Mouse (Mus musculus) spleen, postnatal 4 days (tissue): ENCODE measurements around the gene Ugt1a7c.

Experiments used
- DNase-seq, 2 experiments: peaks; one replicate each; pipeline ENCODE4 v3.0.0; 2022; ENCODE audit warnings: low spot score in 2 of 2

Gene Ugt1a7c

GRCm38 (mm10) chr1:88260114-88260513 is 165.3 kb downstream of the Ugt1a7c start:
- peak; percentile 58 to 87 for DNase-seq

GRCm38 (mm10) chr1:88260604-88261377 is 165.9 kb downstream of the Ugt1a7c start:
- DNase-seq: no peak

DNA sequence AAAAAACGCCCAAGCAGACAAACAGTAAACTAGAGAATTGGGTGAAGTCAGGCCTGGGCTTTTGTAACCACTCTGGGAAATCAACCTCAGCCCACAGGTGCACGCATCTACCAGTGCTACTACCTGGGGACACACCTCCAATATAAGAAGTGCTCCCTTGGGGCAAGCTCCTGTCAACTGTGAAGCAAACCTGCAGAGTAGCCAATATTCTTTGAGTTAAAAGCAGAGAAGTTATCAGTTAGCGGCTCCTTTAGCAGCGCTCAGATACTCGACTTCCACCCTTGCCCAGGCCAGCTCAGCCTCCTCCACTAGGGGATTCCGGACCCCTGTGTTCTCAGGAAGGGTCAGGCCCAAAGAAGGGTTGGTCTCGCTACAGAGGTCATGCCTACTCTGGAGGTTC is 166.8 kb downstream of the Ugt1a7c start:
- no peak for DNase-seq

DNA sequence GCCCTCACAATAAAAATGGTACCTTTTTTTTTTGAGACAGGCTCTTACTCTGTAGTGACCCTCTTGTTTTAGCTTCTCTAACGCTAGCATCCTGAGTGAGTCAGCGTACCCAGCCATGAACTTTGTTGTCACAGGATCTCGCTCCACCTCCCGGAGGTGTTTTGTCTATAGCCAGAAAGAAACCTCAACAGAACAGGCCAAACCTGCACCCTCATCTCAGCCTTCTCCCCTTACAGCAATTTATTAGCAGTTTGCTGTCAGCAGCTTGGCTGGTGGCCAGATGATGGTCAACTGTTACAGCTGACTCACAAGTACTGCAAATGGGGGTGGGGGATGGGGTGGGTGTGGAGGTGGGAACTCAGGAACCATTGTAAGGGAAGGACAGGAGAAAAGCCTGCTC is 167.4 kb downstream of the Ugt1a7c start:
- DNase-seq: no peak

GRCm38 (mm10) chr1:88262961-88263360 is 168.1 kb downstream of the Ugt1a7c start:
- no peak for DNase-seq

DNA sequence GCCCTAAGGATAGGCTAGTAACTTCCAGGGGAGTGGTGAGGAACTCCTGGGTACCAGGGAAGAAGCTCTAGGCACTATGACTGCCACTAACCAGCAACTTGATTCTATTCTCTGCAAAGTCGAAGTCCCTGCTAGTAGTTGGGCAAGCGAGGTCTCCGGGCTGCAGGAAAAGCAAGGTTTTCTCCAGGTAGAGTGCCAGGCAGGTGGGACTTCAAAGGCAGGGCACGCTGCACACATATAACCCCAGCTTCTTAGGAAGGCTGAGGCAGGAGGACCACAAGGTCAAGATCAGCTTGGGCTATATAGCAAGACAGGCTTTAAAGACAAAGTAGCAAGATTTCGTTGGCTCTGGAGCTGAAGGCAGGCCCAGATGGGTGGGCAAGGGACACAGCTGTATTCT is 168.9 kb downstream of the Ugt1a7c start:
- DNase-seq: no peak

DNA sequence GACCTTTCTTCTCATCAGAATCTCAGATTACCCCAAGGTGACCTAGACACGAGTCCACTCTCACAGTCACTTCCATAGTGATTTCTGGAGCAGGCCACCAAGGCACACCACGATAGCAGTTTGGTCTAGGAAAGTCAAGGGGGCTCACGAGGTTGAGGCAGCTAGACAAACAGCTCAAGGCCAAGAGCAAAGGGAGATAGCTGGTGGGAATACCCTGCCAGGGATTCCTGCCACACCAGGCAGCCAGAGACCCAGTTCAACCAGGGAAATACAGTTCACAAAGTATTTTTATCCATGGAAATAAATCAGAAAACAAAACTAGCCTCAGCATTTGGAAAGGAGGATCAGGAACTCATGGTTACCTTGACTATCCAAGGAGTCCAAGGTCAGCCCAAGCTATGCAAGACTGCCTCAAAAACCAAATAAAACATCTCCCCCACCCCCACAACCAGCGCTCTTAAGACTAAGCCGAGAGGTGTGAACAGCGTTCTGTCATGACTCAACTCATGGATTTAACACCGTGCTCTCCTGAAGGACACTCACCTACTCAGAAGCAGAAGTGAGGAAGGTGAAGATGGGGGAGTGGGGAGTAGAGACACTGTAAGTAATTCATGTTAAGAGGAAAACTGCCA is 169.5 kb downstream of the Ugt1a7c start:
- no peak for DNase-seq

DNA sequence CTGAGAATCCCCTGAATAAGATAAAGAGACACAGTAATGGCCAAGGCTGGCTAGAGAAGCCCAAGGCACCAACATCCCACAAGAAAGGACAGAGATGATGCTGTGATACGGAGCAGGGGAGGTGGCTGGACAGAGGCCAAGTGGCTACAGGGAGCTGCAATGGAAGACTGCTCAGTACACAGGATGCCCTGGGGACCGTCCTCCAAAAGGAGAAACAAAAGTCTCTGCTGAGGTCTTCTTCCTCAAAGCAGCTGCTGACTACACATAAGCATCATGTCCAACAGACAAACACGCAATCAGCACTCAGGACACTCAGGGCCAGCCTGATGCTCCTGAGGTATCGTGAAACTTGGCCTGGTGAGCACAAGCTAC is 170.0 kb downstream of the Ugt1a7c start:
- no peak for DNase-seq

DNA sequence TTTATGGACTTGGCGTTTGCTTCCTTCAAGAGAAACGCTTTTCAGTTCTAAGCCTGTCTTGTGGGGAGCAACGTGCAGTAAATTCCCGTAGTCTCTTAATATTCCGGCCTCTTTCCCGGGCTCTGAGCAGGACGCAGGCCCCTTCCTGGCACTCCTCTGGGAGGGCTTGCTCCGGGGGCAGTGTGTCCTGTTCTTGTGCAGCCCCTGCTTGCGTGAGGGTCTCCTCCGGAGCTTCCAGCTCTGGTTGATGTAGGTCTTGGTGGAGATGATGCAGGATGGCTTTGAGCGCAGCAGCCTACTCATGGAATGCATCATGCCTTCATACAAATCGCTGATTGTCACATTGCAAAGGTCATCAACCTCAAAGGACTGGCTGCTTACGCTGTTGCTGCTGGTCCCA is 171.3 kb downstream of the Ugt1a7c start:
- DNase-seq: no peak

DNA sequence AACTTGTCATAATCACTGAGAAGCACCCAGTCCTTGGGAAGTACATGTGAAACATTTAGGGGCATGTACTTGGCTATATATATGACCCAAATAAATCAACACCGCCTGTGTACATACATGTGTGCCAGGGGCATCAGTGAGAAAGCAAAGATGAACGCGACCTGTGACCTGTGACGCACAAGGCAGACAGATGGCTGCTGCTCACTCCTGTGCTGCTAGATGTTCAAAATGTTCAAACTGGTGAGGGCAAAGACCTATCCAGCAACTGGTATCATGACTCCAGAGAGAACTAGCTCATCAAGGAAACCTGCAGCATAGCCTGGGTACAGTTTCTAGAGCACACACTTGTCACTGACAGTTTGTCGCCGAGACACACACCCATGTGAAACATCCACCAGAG is 172.6 kb downstream of the Ugt1a7c start:
- no peak for DNase-seq

DNA sequence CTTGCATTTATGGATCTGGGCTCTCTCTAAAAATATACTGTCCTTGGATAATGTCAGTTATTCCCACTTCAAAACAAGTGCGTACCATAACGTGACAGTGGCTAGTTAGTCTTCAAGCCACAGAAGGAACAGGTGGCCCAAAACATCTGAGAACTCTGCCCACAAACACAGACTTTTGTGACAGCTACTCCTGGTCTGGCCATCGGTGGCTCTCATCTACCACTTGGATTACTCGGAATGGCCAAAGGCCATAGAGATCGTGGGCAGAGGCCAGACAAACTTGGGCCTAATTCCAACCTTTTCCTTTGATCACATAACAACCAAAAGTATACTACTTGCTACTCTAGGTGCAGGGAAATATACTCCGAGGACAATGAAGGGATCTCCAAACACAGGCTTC is 173.2 kb downstream of the Ugt1a7c start:
- DNase-seq: no peak
